Mouse (Mus musculus) left cerebral cortex, postnatal 25 days (tissue): ENCODE data around the gene Olfr364-ps1. TPM values are rescaled to one million over a fixed set of nuclear protein-coding genes. Genes with fewer than 3 reads are reported as not detected.

Experiments
- DNase-seq, 2 experiments: peaks; one replicate each; pipeline ENCODE4 v3.0.0; 2022; ENCODE audit warnings: low spot score in 2 of 2, mixed read lengths in 1 of 2
- intact Hi-C: fragments of 180-260 bp; cut with DNase I; formaldehyde crosslinking; loops from one replicate; pipeline ENCODE4 v1.15.1; 2025
- total RNA-seq, 2 experiments: library from RNA; stranded (reverse); gene quantifications; 2 replicates each; pipeline ENCODE4 v1.2.3; 2021

Olfr364-ps1 gene
- not detected for total RNA-seq

DNA sequence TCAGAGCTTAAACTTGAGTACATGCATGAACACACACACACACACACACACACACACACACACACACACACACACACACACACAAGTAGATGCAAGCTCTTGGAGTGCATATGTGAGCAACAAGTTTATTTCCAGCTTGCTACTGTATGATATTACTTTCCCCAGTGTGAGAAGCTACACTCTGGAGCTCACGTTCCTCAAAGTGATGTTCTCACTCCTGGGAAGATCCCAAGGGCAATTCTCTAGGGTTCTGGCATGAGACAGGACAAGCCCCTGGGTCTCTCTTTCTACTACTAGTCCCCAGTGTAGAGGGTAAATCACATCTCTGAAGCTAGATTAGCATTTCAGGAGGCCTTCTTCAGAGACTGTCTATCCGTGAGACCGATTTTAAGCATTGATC, at the start of gene Olfr364-ps1:
Gene Olfr364-ps1 (plus strand): TSS at position 301 of the 400 bp plus-strand sequence.
- intact Hi-C loops = no loop called here
- no peak for DNase-seq

- no peak for DNase-seq
- intact Hi-C loops = no loop called here
These were observed 21.3 kb upstream of the Olfr364-ps1 start, which contains the start of gene Olfr362 for GRCm38 (mm10) chr2:37117810-37118209. Olfr362 (minus strand) TSS chr2:37117910.

- no peak for DNase-seq
- intact Hi-C loops = no loop called here
These were observed 48.8 kb downstream of the Olfr364-ps1 start, which contains the start of gene Olfr365 for GRCm38 (mm10) chr2:37187898-37188297. Olfr365 (plus strand) TSS chr2:37188198.

Other genes with a start within 250 kb of the Olfr364-ps1 start
- gene Olfr353, start 246.4 kb upstream of the Olfr364-ps1 start, total RNA-seq = not detected
- not detected for gene Olfr354, start 233.6 kb upstream of the Olfr364-ps1 start, total RNA-seq
- not detected for gene Olfr355, start 210.4 kb upstream of the Olfr364-ps1 start, total RNA-seq
- gene Olfr356, start 202.2 kb upstream of the Olfr364-ps1 start, total RNA-seq = not detected
- not detected for gene Olfr357, start 145.5 kb upstream of the Olfr364-ps1 start, total RNA-seq
- gene Olfr358, start 130.0 kb upstream of the Olfr364-ps1 start, total RNA-seq = not detected
- gene Olfr360, start 73.6 kb upstream of the Olfr364-ps1 start, total RNA-seq = not detected
- gene Olfr361, start 50.0 kb upstream of the Olfr364-ps1 start, total RNA-seq = not detected
- gene Olfr362, start 21.4 kb upstream of the Olfr364-ps1 start, total RNA-seq = not detected
- gene Olfr365, start 48.9 kb downstream of the Olfr364-ps1 start, total RNA-seq = not detected
- gene Olfr366, start 72.3 kb downstream of the Olfr364-ps1 start, total RNA-seq = not detected
- not detected for gene Olfr368, start 187.2 kb downstream of the Olfr364-ps1 start, total RNA-seq
- gene Pdcl, start 220.0 kb downstream of the Olfr364-ps1 start, total RNA-seq = 10 to 100 TPM; 23.8 to 26.3 TPM